Mouse (Mus musculus) neural tube, embryonic 14.5 days (tissue): Measurements from ENCODE around the gene Mapre3. TPM values are rescaled to one million over a fixed set of nuclear protein-coding genes. Genes with fewer than 3 reads are reported as not detected.

Experiments
- ATAC-seq: fragments of 200-750 bp; cut with Nextera tagmentation; 2 replicates; pipeline ENCODE4 v1.8.0; 2017; ENCODE audit warnings: low read depth, mild to moderate bottlenecking, moderate TSS enrichment, moderate library complexity
- H3K27ac ChIP-seq: fragments of 300-500 bp; sonication (generic); 2 replicates; pipeline ENCODE4 v1.5.1; 2014; ENCODE audit warnings: low read depth, mild to moderate bottlenecking, control low read depth, low read length, moderate library complexity, mixed read lengths
- H3K27me3 ChIP-seq: fragments of 300-500 bp; sonication (generic); 2 replicates; pipeline ENCODE4 v1.6.1; 2014; ENCODE audit warnings: low read length; ENCODE audit not compliant: control insufficient read depth, insufficient read depth
- H3K36me3 ChIP-seq: fragments of 300-500 bp; sonication (generic); 2 replicates; pipeline ENCODE4 v1.6.1; 2014; ENCODE audit warnings: low read length, mixed read lengths; ENCODE audit not compliant: control insufficient read depth, insufficient read depth
- H3K4me1 ChIP-seq: fragments of 300-500 bp; sonication (generic); 2 replicates; pipeline ENCODE4 v1.6.1; 2014; ENCODE audit warnings: low read length; ENCODE audit not compliant: control insufficient read depth, insufficient read depth
- H3K4me2 ChIP-seq: fragments of 300-500 bp; sonication (generic); 2 replicates; pipeline ENCODE4 v1.6.1; 2014; ENCODE audit warnings: mild to moderate bottlenecking, low read depth, low read length, control low read depth
- H3K4me3 ChIP-seq: fragments of 300-500 bp; sonication (generic); 2 replicates; pipeline ENCODE4 v1.5.1; 2014; ENCODE audit warnings: low read depth, low read length, control low read depth, mixed read lengths
- H3K9ac ChIP-seq: fragments of 300-500 bp; sonication (generic); replicated peaks from 2 replicates; pipeline ENCODE4 v1.6.1; 2014; ENCODE audit warnings: low read depth, mild to moderate bottlenecking, control low read depth, low read length, mixed read lengths
- H3K9me3 ChIP-seq: fragments of 300-500 bp; sonication (generic); 2 replicates; pipeline ENCODE4 v1.6.1; 2016; ENCODE audit warnings: low read length; ENCODE audit not compliant: control insufficient read depth
- WGBS: fragments of 180-500 bp; shearing (Covaris S2); extraction: QIAGEN DNeasy Blood & Tissue Kit; methylation state at CpG from one replicate; pipeline ENCODE4 v1.1.7; 2014; 5-methylcytosine and 5-hydroxymethylcytosine counted together
- polyA plus RNA-seq: library from polyadenylated mRNA; unstranded; fragments of >200 nt; fragmentation: Nextera tagmentation; extraction: Ambion mirVana; gene quantifications from 2 replicates; pipeline ENCODE4 v1.2.1, GENCODE M21; 2014

Gene Mapre3
- polyA plus RNA-seq, 1 experiment from 2014 or later, result 140 TPM

DNA sequence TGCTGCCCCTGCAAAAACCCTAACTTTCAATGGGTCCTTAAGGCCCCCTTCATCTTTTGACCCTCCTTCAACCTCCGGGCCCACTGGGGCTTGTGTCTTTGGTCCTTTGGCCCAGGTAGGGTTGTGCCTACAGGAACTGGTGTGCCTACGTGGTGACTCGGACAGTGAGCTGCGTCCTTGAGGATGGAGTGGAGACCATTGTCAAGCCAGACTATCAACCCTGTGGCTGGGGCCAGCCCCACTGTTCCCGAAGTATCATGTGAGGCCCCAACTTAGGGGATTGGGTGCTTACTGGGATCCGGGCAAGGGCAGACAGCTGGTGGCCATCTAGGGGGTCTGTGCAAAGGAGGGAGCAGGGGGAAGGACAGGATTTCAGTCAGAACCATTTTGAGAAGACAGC lies 100.4 kb downstream of the Mapre3 start:
- no peak for ATAC-seq
- 85% methylated on average over 6 of the region's 6 CpGs for WGBS
- no peak overlapping the region for H3K4me3 ChIP-seq

DNA sequence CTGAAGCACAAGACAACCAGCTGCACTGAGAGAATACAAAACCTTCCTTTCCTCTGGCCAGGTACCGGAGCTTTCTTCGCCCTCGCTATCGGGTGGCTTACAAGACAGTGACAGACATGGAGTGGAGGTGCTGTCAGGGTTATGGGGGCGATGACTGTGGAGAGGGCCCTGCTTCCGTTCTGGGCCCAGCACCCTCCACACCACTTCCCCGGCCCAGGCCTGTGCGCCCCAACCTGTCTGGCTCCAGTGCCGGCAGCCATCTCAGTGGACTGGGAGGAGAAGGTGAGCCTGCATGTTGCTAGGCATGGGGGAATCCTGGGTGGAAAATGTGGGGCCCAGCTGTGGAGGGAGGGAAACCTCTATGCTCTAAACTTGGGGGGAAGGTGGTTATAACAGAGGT lies 101.0 kb downstream of the Mapre3 start:
- H3K4me2 ChIP-seq, result peak overlapping the region; percentile 25; the same call in 1 of the 2 replicates
- no peaks in the 10 kb centered on the region for H3K27me3 ChIP-seq
- peaks cover 14% of the 10 kb centered on the region; the same call in 1 of the 2 replicates for H3K4me1 ChIP-seq
- no peak overlapping the region for H3K4me3 ChIP-seq
- WGBS, result 76% methylated on average over 9 of the region's 9 CpGs
- H3K9ac ChIP-seq, result peak overlapping the region; percentile 41; the same call in 1 of the 2 replicates
- H3K36me3 ChIP-seq, result no peaks in the 10 kb centered on the region
- H3K9me3 ChIP-seq, result no peaks in the 10 kb centered on the region
- ATAC-seq, result peak; percentile 26
- no peak overlapping the region for H3K27ac ChIP-seq

More for the DNA sequence above, 100.4 kb downstream of the Mapre3 start:
- Histone ChIP-seq H3K27ac (no peak overlapping the region), H3K36me3 (no peaks in the 10 kb centered on the region), H3K9me3 (no peaks in the 10 kb centered on the region), H3K4me1 (peaks cover 14% of the 10 kb centered on the region; the same call in 1 of the 2 replicates), H3K27me3 (no peaks in the 10 kb centered on the region), H3K4me2 (peak overlapping the region; percentile 25; the same call in 1 of the 2 replicates), H3K9ac (peak overlapping the region; percentile 41; the same call in 1 of the 2 replicates)

Other genes with a start within 250 kb of the Mapre3 start
- gene Kcnk3, start 226.5 kb upstream of the Mapre3 start, polyA plus RNA-seq, result 10.5 and 12.9 TPM in 2 replicates
- gene Slc35f6, start 166.7 kb upstream of the Mapre3 start, polyA plus RNA-seq, result 33.1 and 37.1 TPM in 2 replicates
- gene Cenpa, start 147.9 kb upstream of the Mapre3 start, polyA plus RNA-seq, result 23.7 and 29.3 TPM in 2 replicates
- gene Dpysl5, start 103.1 kb upstream of the Mapre3 start, polyA plus RNA-seq, result 178 and 203 TPM in 2 replicates
- gene Tmem214, start 53.4 kb downstream of the Mapre3 start, polyA plus RNA-seq, result 48.6 and 53.7 TPM in 2 replicates
- 27.7 and 29.2 TPM in 2 replicates for gene Agbl5, start 74.1 kb downstream of the Mapre3 start, polyA plus RNA-seq
- 234 TPM in 2 replicates for gene Ost4, start 93.1 kb downstream of the Mapre3 start, polyA plus RNA-seq
- 3.5 and 22.9 TPM in 2 replicates for gene Emilin1, start 98.8 kb downstream of the Mapre3 start, polyA plus RNA-seq
- 8.3 and 10.4 TPM in 2 replicates for gene Khk, start 106.8 kb downstream of the Mapre3 start, polyA plus RNA-seq
- gene Cgref1, start 130.9 kb downstream of the Mapre3 start, polyA plus RNA-seq, result 60.9 and 76.4 TPM in 2 replicates
- 72.4 and 80.0 TPM in 2 replicates for gene Preb, start 145.7 kb downstream of the Mapre3 start, polyA plus RNA-seq
- gene Tcf23, start 154.0 kb downstream of the Mapre3 start, polyA plus RNA-seq, result not detected in 2 replicates
- gene Atraid, start 233.7 kb downstream of the Mapre3 start, polyA plus RNA-seq, result 186 and 189 TPM in 2 replicates
- gene Slc5a6, start 234.3 kb downstream of the Mapre3 start, polyA plus RNA-seq, result 15.1 and 15.6 TPM in 2 replicates
- 10.4 and 10.6 TPM in 2 replicates for gene Cad, start 240.1 kb downstream of the Mapre3 start, polyA plus RNA-seq